18 mouse cellular contexts compared by ENCODE assay signal in the genomic region with DNA sequence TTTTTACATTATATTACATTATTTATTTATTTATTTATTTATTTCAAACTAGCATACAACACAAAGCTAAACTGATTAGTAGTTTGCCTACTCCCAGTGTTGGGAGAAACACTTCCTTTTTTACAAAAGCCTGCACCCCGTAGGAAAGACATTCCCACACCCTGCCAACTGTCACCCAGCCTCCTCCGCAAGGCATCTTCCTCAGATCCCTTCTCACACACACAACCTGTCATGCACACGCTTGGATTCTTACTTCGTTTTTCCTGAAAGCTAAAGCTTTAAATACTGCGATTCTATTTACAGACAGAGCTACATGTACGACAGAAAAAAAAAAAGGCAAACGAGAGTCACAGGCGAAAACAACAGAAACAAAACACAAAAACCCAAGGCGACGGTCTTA.
"Had no signal": no experiment of that assay in that cellular context is flagged by ENCODE, and none has a peak within 500 bp of the region (broad histone marks: within the 10 kb centered on the region; RNA-seq: fewer than 3 reads in every experiment).

No protein-coding gene starts in this region.

- H3K9me3 ChIP-seq: limb, embryonic 15.5 days; stomach, embryonic 15.5 days had no signal

- H3K27me3 ChIP-seq: limb, embryonic 12.5 days; limb, embryonic 15.5 days; midbrain, embryonic 13.5 days; stomach, embryonic 15.5 days had no signal

- H3K9ac ChIP-seq: limb, embryonic 12.5 days; limb, embryonic 15.5 days; liver, embryonic 14.5 days; liver, postnatal 0 days; lung, embryonic 14.5 days; midbrain, embryonic 13.5 days; stomach, embryonic 15.5 days had no signal

- H3K4me3 ChIP-seq: limb, embryonic 12.5 days; limb, embryonic 15.5 days; midbrain, embryonic 13.5 days; stomach, embryonic 15.5 days had no signal

- ATAC-seq: liver, postnatal 0 days; lung, postnatal 0 days; midbrain, embryonic 13.5 days had no signal

- H3K4me2 ChIP-seq: limb, embryonic 12.5 days; limb, embryonic 15.5 days; liver, embryonic 11.5 days; lung, embryonic 14.5 days; midbrain, embryonic 13.5 days; stomach, embryonic 15.5 days had no signal

- H3K4me1 ChIP-seq: limb, embryonic 12.5 days; limb, embryonic 15.5 days; midbrain, embryonic 13.5 days; stomach, embryonic 15.5 days had no signal

- DNase-seq: kidney, adult 11 months; kidney, adult 9 months; kidney, postnatal 14 days; kidney, postnatal 4 days; left cerebral cortex, postnatal 4 days; liver, postnatal 0 days; lung, embryonic 14.5 days; spleen, adult 18-20 months; thymus, adult 18-20 months; thymus, postnatal 36 days had no signal

- H3K27ac ChIP-seq: limb, embryonic 12.5 days; limb, embryonic 15.5 days; liver, embryonic 14.5 days; macrophage; midbrain, embryonic 13.5 days; stomach, embryonic 15.5 days had no signal
